Mouse (Mus musculus): ENCODE data around the gene Ykt6.

- TF ChIP-seq POLR2A (IDR thresholded peaks at IDR 0.05; ENCODE audit: control insufficient read depth in 1 of 2, insufficient read depth in 1 of 2, low read depth in 1 of 2, low read length in 2 of 2, poor library complexity in 1 of 2), result no peak
- no peak for TF ChIP-seq EP300 (IDR thresholded peaks at IDR 0.05; ENCODE audit: low read depth in 1 of 2, low read length in 2 of 2)
- TF ChIP-seq CTCF (IDR thresholded peaks at IDR 0.05 in 2 of 3, conservative IDR thresholded peaks at IDR 0.05 in 1 of 3; ENCODE audit: control insufficient read depth in 1 of 3, insufficient read depth in 1 of 3, low read depth in 2 of 3, low read length in 3 of 3, poor library complexity in 1 of 3, severe bottlenecking in 1 of 3), result no peak
- TF ChIP-seq MAZ (IDR thresholded peaks at IDR 0.05; ENCODE audit: low read depth, low read length), result no peak
- no peak for TF ChIP-seq ETS1 (IDR thresholded peaks at IDR 0.05; ENCODE audit: low read depth, low read length)
- TF ChIP-seq MAX (IDR thresholded peaks at IDR 0.05; ENCODE audit: low read length), result no peak
- TF ChIP-seq CHD2 (IDR thresholded peaks at IDR 0.05; ENCODE audit: low read length), result no peak
- TF ChIP-seq USF1 (IDR thresholded peaks at IDR 0.05; ENCODE audit: low read depth, low read length), result no peak
- no peak for TF ChIP-seq TAL1 (IDR thresholded peaks at IDR 0.05; ENCODE audit: low read length)
Observed at GRCm38 (mm10) chr11:5994212-5994611, 38.7 kb downstream of the Ykt6 start.

Data from MEL (cell line).